Comparison of ENCODE assay signal across 19 mouse cellular contexts in genomic region chr2:131906846-131907245, GRCm38 (mm10). TPM values are rescaled to one million over a fixed set of nuclear protein-coding genes. Genes with fewer than 3 reads are reported as not detected.
DNase-seq lines count a peak whose midpoint lies in the region; ATAC-seq and TF ChIP-seq lines count a peak whose summit lies in the region.
"Had no signal": no experiment of that assay in that cellular context is flagged by ENCODE, and none has a peak within 500 bp of the region (broad histone marks: within the 10 kb centered on the region; RNA-seq: fewer than 3 reads in every experiment).

No protein-coding gene starts in this region.

- no peak overlapping the region for H3K4me3 ChIP-seq in gastrocnemius, adult 2 months
- no peak overlapping the region for H3K4me3 ChIP-seq in liver, embryonic 12.5 days
- H3K4me3 ChIP-seq in liver, postnatal 0 days (ENCODE audit: low read depth, low read length): no peak overlapping the region
- H3K4me3 ChIP-seq: embryonic facial prominence, embryonic 10.5 days; forebrain, embryonic 10.5 days; hindbrain, embryonic 15.5 days; midbrain, embryonic 13.5 days; neural tube, embryonic 13.5 days had no signal

- TF ChIP-seq CTCF in gastrocnemius, adult 2 months (IDR thresholded peaks at IDR 0.05): no peak
- no peak for TF ChIP-seq CTCF in liver, postnatal 0 days (IDR thresholded peaks at IDR 0.05; ENCODE audit: low read depth)

- no peak overlapping the region for H3K9ac ChIP-seq in liver, embryonic 12.5 days
- H3K9ac ChIP-seq in liver, postnatal 0 days (replicated peaks): no peak overlapping the region
- H3K9ac ChIP-seq: hindbrain, embryonic 15.5 days; midbrain, embryonic 13.5 days; neural tube, embryonic 13.5 days had no signal

- no peaks in the 10 kb centered on the region for H3K36me3 ChIP-seq in liver, embryonic 12.5 days
- no peaks in the 10 kb centered on the region for H3K36me3 ChIP-seq in liver, postnatal 0 days (replicated peaks; ENCODE audit: insufficient read depth, low read length)
- H3K36me3 ChIP-seq: embryonic facial prominence, embryonic 10.5 days; forebrain, embryonic 10.5 days; hindbrain, embryonic 15.5 days; midbrain, embryonic 13.5 days; neural tube, embryonic 13.5 days had no signal

- peak overlapping the region; percentile 95; the same call in 1 of the 2 replicates for H3K27ac ChIP-seq in gastrocnemius, adult 2 months
- H3K27ac ChIP-seq in liver, embryonic 12.5 days: peak overlapping the region; percentile 27; the same call in 1 of the 2 replicates
- no peak overlapping the region for H3K27ac ChIP-seq in liver, postnatal 0 days (ENCODE audit: low read depth)
- H3K27ac ChIP-seq: embryonic facial prominence, embryonic 10.5 days; forebrain, embryonic 10.5 days; hindbrain, embryonic 15.5 days; midbrain, embryonic 13.5 days; neural tube, embryonic 13.5 days had no signal

- no peaks in the 10 kb centered on the region for H3K27me3 ChIP-seq in liver, embryonic 12.5 days (replicated peaks)
- no peaks in the 10 kb centered on the region for H3K27me3 ChIP-seq in liver, postnatal 0 days (ENCODE audit: insufficient read depth, low read length)
- H3K27me3 ChIP-seq: hindbrain, embryonic 15.5 days; midbrain, embryonic 13.5 days; neural tube, embryonic 13.5 days had no signal

- intact Hi-C loops in gastrocnemius, adult 2 months (cut with DNase I): no loop called here

- no peak for TF ChIP-seq EP300 in liver, postnatal 0 days (IDR thresholded peaks at IDR 0.05; ENCODE audit: low read depth)

- ATAC-seq in liver, embryonic 12.5 days: no peak
- ATAC-seq in liver, postnatal 0 days: no peak
- ATAC-seq in erythroid progenitor cell, adult 5-6 weeks (replicated peaks; ENCODE audit: low FRiP score, poor library complexity, severe bottlenecking): no peak
- ATAC-seq: activated CD4-positive, CD25-positive, alpha-beta regulatory T cell, adult 4 months; midbrain, embryonic 13.5 days had no signal

- H3K4me1 ChIP-seq in liver, embryonic 12.5 days: peaks cover 64% of the 10 kb centered on the region
- H3K4me1 ChIP-seq in liver, postnatal 0 days (ENCODE audit: insufficient read depth): peaks cover 31% of the 10 kb centered on the region

- 69% methylated on average over 1 of the region's 1 CpGs for WGBS in liver, embryonic 12.5 days (ENCODE audit: insufficient replicate concordance)
- WGBS in liver, postnatal 0 days (ENCODE audit: insufficient replicate concordance): 87% methylated on average over 1 of the region's 1 CpGs

- no peaks in the 10 kb centered on the region for H3K9me3 ChIP-seq in liver, embryonic 12.5 days (replicated peaks)
- H3K9me3 ChIP-seq in liver, postnatal 0 days (ENCODE audit: low read length): no peaks in the 10 kb centered on the region
- H3K9me3 ChIP-seq: embryonic facial prominence, embryonic 10.5 days; forebrain, embryonic 10.5 days; hindbrain, embryonic 15.5 days; midbrain, embryonic 13.5 days; neural tube, embryonic 13.5 days had no signal

- DNase-seq in gastrocnemius, adult 2 months: peak; percentile 70
- no peak for DNase-seq in gastrocnemius, adult 18-20 months (ENCODE audit: low spot score)
- no peak for DNase-seq in liver, postnatal 0 days
- peak; percentile 73 for DNase-seq in adrenal gland, postnatal 14 days
- peak; percentile 20 for DNase-seq in kidney, postnatal 14 days
- DNase-seq in cerebellum, adult 9-10 months: no peak

- no peak overlapping the region for H3K4me2 ChIP-seq in liver, embryonic 12.5 days
- no peak overlapping the region for H3K4me2 ChIP-seq in liver, postnatal 0 days (ENCODE audit: low read depth, low read length)
- H3K4me2 ChIP-seq: hindbrain, embryonic 15.5 days; midbrain, embryonic 13.5 days; neural tube, embryonic 13.5 days had no signal

RNA-seq across cellular contexts. Expression of gene Prnp, which starts 2.9 kb away (rescaled TPM):
- 10 to 100 TPM; 79.9 to 89.5 TPM for total RNA-seq in gastrocnemius, adult 2 months (2021)
- total RNA-seq in gastrocnemius, adult 18-20 months (2021): 100 to 1,000 TPM; 104 to 114 TPM
- 37.8 and 37.9 TPM in 2 replicates for polyA plus RNA-seq in liver, embryonic 12.5 days (2016; fragmentation: Nextera tagmentation; extraction: Ambion mirVana)
- 19.5 and 20.2 TPM in 2 replicates for polyA plus RNA-seq in liver, postnatal 0 days (2015; fragmentation: Nextera tagmentation; extraction: Ambion mirVana)
- total RNA-seq in adrenal gland, postnatal 14 days (2021): 73.3 and 74.6 TPM in 2 replicates
- 139 and 159 TPM in 2 replicates for total RNA-seq in erythroid progenitor cell, adult 5-6 weeks (2015; ENCODE audit: low replicate concordance)
- total RNA-seq in erythroid progenitor cell, adult 5-6 weeks (2017; ENCODE audit: low replicate concordance): 175 and 177 TPM in 2 replicates

RNA-seq across cellular contexts. Expression of gene Prn, which starts 2.9 kb away (rescaled TPM):
- under 1 TPM in 1 of 2 experiments, not detected in 1; 0.11 TPM for total RNA-seq in gastrocnemius, adult 2 months (2021)
- total RNA-seq in gastrocnemius, adult 18-20 months (2021): not detected
- not detected in 2 replicates for polyA plus RNA-seq in liver, embryonic 12.5 days (2016; fragmentation: Nextera tagmentation; extraction: Ambion mirVana)
- polyA plus RNA-seq in liver, postnatal 0 days (2015; fragmentation: Nextera tagmentation; extraction: Ambion mirVana): not detected in 2 replicates
- 0.79 and 1.1 TPM in 2 replicates for total RNA-seq in adrenal gland, postnatal 14 days (2021)
- not detected in 2 replicates for total RNA-seq in erythroid progenitor cell, adult 5-6 weeks (2015; ENCODE audit: low replicate concordance)
- not detected in 2 replicates for total RNA-seq in erythroid progenitor cell, adult 5-6 weeks (2017; ENCODE audit: low replicate concordance)
- total RNA-seq: gastrocnemius, adult 8-10 months; MEL had no signal
- polyA plus RNA-seq: activated CD4-positive, CD25-positive, alpha-beta regulatory T cell, adult 4 months; C2C12; embryonic facial prominence, embryonic 10.5 days; forebrain, embryonic 10.5 days; hindbrain, embryonic 15.5 days; lung, embryonic 16.5 days; midbrain, embryonic 13.5 days; neural tube, embryonic 13.5 days; thymus, postnatal 0 days had no signal

RNA-seq across cellular contexts. Expression of gene Prnd, which starts 43.8 kb away (rescaled TPM):
- total RNA-seq in gastrocnemius, adult 2 months (2021): under 1 TPM; 0.08 to 0.15 TPM
- total RNA-seq in gastrocnemius, adult 18-20 months (2021): under 1 TPM; 0.16 to 0.36 TPM
- 0.41 and 0.84 TPM in 2 replicates for polyA plus RNA-seq in liver, embryonic 12.5 days (2016; fragmentation: Nextera tagmentation; extraction: Ambion mirVana)
- polyA plus RNA-seq in liver, postnatal 0 days (2015; fragmentation: Nextera tagmentation; extraction: Ambion mirVana): 0.40 and 0.47 TPM in 2 replicates
- 0.98 and 2.8 TPM in 2 replicates for total RNA-seq in adrenal gland, postnatal 14 days (2021)
- total RNA-seq in erythroid progenitor cell, adult 5-6 weeks (2015; ENCODE audit: low replicate concordance): not detected in 2 replicates
- total RNA-seq in erythroid progenitor cell, adult 5-6 weeks (2017; ENCODE audit: low replicate concordance): 0.38 and 1.8 TPM in 2 replicates
- total RNA-seq: MEL had no signal

RNA-seq across cellular contexts. Expression of gene Erv3, which starts 47.3 kb away (rescaled TPM):
- not detected for total RNA-seq in gastrocnemius, adult 2 months (2021)
- not detected for total RNA-seq in gastrocnemius, adult 18-20 months (2021)
- not detected in 2 replicates for polyA plus RNA-seq in liver, embryonic 12.5 days (2016; fragmentation: Nextera tagmentation; extraction: Ambion mirVana)
- polyA plus RNA-seq in liver, postnatal 0 days (2015; fragmentation: Nextera tagmentation; extraction: Ambion mirVana): not detected in 2 replicates
- total RNA-seq in adrenal gland, postnatal 14 days (2021): not detected in 2 replicates
- total RNA-seq in erythroid progenitor cell, adult 5-6 weeks (2015; ENCODE audit: low replicate concordance): not detected in 2 replicates
- total RNA-seq in erythroid progenitor cell, adult 5-6 weeks (2017; ENCODE audit: low replicate concordance): not detected in 2 replicates
- total RNA-seq: gastrocnemius, adult 8-10 months had no signal
- polyA plus RNA-seq: activated CD4-positive, CD25-positive, alpha-beta regulatory T cell, adult 4 months; C2C12; embryonic facial prominence, embryonic 10.5 days; forebrain, embryonic 10.5 days; hindbrain, embryonic 15.5 days; lung, embryonic 16.5 days; midbrain, embryonic 13.5 days had no signal

Comparison
In these comparisons a context has a peak if more than half of its experiments do, and no peak if none do; other contexts are left out.
1. DNase-seq: peak in gastrocnemius, adult 2 months (single experiment), adrenal gland, postnatal 14 days (single experiment) and kidney, postnatal 14 days (single experiment); none in gastrocnemius, adult 18-20 months (single experiment), liver, postnatal 0 days (single experiment) and cerebellum, adult 9-10 months (single experiment).